Mouse (Mus musculus): ENCODE data around the gene Saxo1.

DNA sequence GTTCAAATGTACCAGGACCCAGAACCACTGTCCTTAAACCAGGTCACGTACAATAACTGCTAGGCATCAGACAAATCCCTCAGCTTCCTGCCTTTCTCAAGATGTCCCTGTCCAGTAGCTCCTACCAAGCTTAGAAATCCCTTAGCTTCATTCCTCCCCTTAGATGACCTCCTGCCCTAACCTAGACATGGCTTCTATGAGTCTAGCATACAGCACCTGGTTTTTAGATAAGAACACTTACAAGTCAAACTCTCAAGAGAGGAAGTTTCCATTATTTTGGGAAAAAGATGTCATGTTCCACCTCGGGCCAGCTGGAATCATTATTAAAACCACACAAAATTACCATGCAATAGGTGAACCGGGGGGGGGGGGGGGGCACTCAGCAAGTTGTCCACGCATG, 71.6 kb downstream of the Saxo1 start:
- TF ChIP-seq POLR2A (IDR thresholded peaks at IDR 0.05; ENCODE audit: insufficient read depth, low read length) = no peak
- TF ChIP-seq EP300 (IDR thresholded peaks at IDR 0.05; ENCODE audit: insufficient read depth, low read depth, low read length) = no peak

All from ES-Bruce4 (cell line).